Mouse (Mus musculus): ENCODE measurements around the gene Rpl41.
"Not testable (repeated sequence)": the region's sequence is repeated elsewhere in the genome, so short reads cannot be mapped to it uniquely, and the experiment has no call there.

The Rpl41 gene

GRCm38 (mm10) chr10:128555567-128555966 lies 6.5 kb upstream of the Rpl41 start:
- DNase-seq (ENCODE audit: low spot score in 2 of 2), result not testable (repeated sequence)

GRCm38 (mm10) chr10:128550144-128550823 lies 1.2 kb upstream of the Rpl41 start:
- DNase-seq (ENCODE audit: low spot score in 2 of 2), result not testable (repeated sequence)

- not testable (repeated sequence) for DNase-seq (ENCODE audit: low spot score in 2 of 2)
Measured at GRCm38 (mm10) chr10:128549682-128550057, 565 bp upstream of the Rpl41 start.

- not testable (repeated sequence) for DNase-seq (ENCODE audit: low spot score in 2 of 2)
Measured at GRCm38 (mm10) chr10:128548051-128548791, 884 bp downstream of the Rpl41 start.

- DNase-seq (ENCODE audit: low spot score in 2 of 2), result peak; percentile 79 to 89
Measured at GRCm38 (mm10) chr10:128547361-128548032, 1.6 kb downstream of the Rpl41 start, which contains the start of gene Zc3h10. Gene Zc3h10, minus strand, starts transcription at chr10:128547774.

- no peak for DNase-seq (ENCODE audit: low spot score in 2 of 2)
Measured at GRCm38 (mm10) chr10:128546787-128547186, 2.3 kb downstream of the Rpl41 start.

GRCm38 (mm10) chr10:128546361-128546760 lies 2.7 kb downstream of the Rpl41 start:
- DNase-seq (ENCODE audit: low spot score in 2 of 2), result no peak

- DNase-seq (ENCODE audit: low spot score in 2 of 2), result no peak
Measured at GRCm38 (mm10) chr10:128545570-128545898, 3.6 kb downstream of the Rpl41 start.

GRCm38 (mm10) chr10:128544674-128545569 lies 4.2 kb downstream of the Rpl41 start:
- DNase-seq (ENCODE audit: low spot score in 2 of 2), result no peak

- DNase-seq (ENCODE audit: low spot score in 2 of 2), result no peak
Measured at GRCm38 (mm10) chr10:128544151-128544657, 4.9 kb downstream of the Rpl41 start.

GRCm38 (mm10) chr10:128543100-128543499 lies 6.0 kb downstream of the Rpl41 start:
- no peak for DNase-seq (ENCODE audit: low spot score in 2 of 2)

GRCm38 (mm10) chr10:128538340-128538870 lies 10.7 kb downstream of the Rpl41 start:
- DNase-seq (ENCODE audit: low spot score in 2 of 2), result no peak

- DNase-seq (ENCODE audit: low spot score in 2 of 2), result peak; percentile 87
Measured at GRCm38 (mm10) chr10:128536266-128536940, 12.7 kb downstream of the Rpl41 start.

GRCm38 (mm10) chr10:128535624-128536265 lies 13.4 kb downstream of the Rpl41 start:
- DNase-seq (ENCODE audit: low spot score in 2 of 2), result no peak

GRCm38 (mm10) chr10:128535206-128535605 lies 13.9 kb downstream of the Rpl41 start:
- no peak for DNase-seq (ENCODE audit: low spot score in 2 of 2)

- no peak for DNase-seq (ENCODE audit: low spot score in 2 of 2)
Measured at GRCm38 (mm10) chr10:128526366-128527356, 22.4 kb downstream of the Rpl41 start.

- peak; percentile 54 to 76 for DNase-seq (ENCODE audit: low spot score in 2 of 2)
Measured at GRCm38 (mm10) chr10:128525671-128526308, 23.3 kb downstream of the Rpl41 start, which contains the start of gene Esyt1. Gene Esyt1, minus strand, starts transcription at chr10:128525871.

All from frontal cortex, postnatal 25 days (tissue).